Mouse (Mus musculus) hindbrain, embryonic 14.5 days (tissue): ENCODE measurements at regions not wholly inside any gene's neighbourhood (a gene's known extent, or its start where the extent isn't known, plus 50 kb on each side); places are given as distances from the start of the nearest gene placed in this dataset.

Experiments used
- ATAC-seq: fragments of 200-750 bp; cut with Nextera tagmentation; 2 replicates; pipeline ENCODE4 v1.8.0; 2017; ENCODE audit warnings: moderate number of reproducible peaks, mild to moderate bottlenecking, moderate TSS enrichment, moderate library complexity; ENCODE audit not compliant: low FRiP score
- DNase-seq: peaks from one replicate; pipeline ENCODE4 v3.0.0-alpha.2; 2015; ENCODE audit warnings: low spot score
- H3K27ac ChIP-seq: fragments of 300-500 bp; sonication (generic); 2 replicates; pipeline ENCODE4 v1.5.1; 2014; ENCODE audit warnings: mild to moderate bottlenecking, moderate library complexity
- H3K27me3 ChIP-seq: fragments of 300-500 bp; sonication (generic); 2 replicates; pipeline ENCODE4 v1.6.1; 2014; ENCODE audit warnings: mild to moderate bottlenecking, low read length, mixed read lengths; ENCODE audit not compliant: control insufficient read depth, insufficient read depth
- H3K36me3 ChIP-seq: fragments of 300-500 bp; sonication (generic); replicated peaks from 2 replicates; pipeline ENCODE4 v1.6.1; 2014; ENCODE audit not compliant: control insufficient read depth, insufficient read depth
- H3K4me1 ChIP-seq: fragments of 300-500 bp; sonication (generic); replicated peaks from 2 replicates; pipeline ENCODE4 v1.6.1; 2014; ENCODE audit warnings: antibody characterized with exemption, low read length, mixed read lengths; ENCODE audit not compliant: control insufficient read depth, insufficient read depth
- H3K4me2 ChIP-seq: fragments of 300-500 bp; sonication (generic); replicated peaks from 2 replicates; pipeline ENCODE4 v1.6.1; 2014; ENCODE audit warnings: mild to moderate bottlenecking, moderate library complexity
- H3K4me3 ChIP-seq: fragments of 300-500 bp; sonication (generic); replicated peaks from 2 replicates; pipeline ENCODE4 v1.5.1; 2014; ENCODE audit warnings: mild to moderate bottlenecking, low read length
- H3K9ac ChIP-seq: fragments of 300-500 bp; sonication (generic); 2 replicates; pipeline ENCODE4 v1.6.1; 2014
- H3K9me3 ChIP-seq: fragments of 300-500 bp; sonication (generic); 2 replicates; pipeline ENCODE4 v1.6.1; 2016; ENCODE audit warnings: low read length; ENCODE audit not compliant: control insufficient read depth
- WGBS: fragments of 180-500 bp; shearing (Covaris S2); extraction: QIAGEN DNeasy Blood & Tissue Kit; methylation state at CpG from one replicate; pipeline ENCODE4 v1.1.7; 2014; 5-methylcytosine and 5-hydroxymethylcytosine counted together

DNA sequence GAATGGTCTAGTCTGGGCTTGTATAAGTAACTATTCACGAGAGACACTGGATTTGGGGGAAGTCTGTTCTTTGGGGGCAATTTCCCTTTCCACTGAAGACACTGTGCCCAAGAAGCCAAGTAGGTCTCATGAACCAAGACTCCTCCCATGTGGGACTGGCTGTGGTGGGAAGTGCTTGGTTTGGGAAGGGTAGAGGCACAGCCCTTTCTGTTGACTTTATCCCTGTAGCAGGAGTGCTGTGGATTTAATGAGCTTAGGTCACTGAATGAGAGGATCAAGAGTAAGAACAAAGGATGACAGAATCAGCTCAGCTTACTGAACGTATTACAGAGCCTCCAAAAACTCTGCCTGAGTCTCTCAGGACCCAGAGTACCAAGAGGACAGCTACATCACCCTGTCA lies 124.2 kb downstream of the Lrrc30 start:
- 50% methylated on average over 2 of the region's 2 CpGs for WGBS
- Histone ChIP-seq H3K27ac (no peak overlapping the region), H3K4me2 (no peak overlapping the region), H3K27me3 (no peaks in the 10 kb centered on the region), H3K9ac (no peak overlapping the region), H3K4me3 (no peak overlapping the region), H3K4me1 (no peaks in the 10 kb centered on the region), H3K36me3 (no peaks in the 10 kb centered on the region), H3K9me3 (no peaks in the 10 kb centered on the region)
- ATAC-seq (no peak), DNase-seq (no peak)

DNA sequence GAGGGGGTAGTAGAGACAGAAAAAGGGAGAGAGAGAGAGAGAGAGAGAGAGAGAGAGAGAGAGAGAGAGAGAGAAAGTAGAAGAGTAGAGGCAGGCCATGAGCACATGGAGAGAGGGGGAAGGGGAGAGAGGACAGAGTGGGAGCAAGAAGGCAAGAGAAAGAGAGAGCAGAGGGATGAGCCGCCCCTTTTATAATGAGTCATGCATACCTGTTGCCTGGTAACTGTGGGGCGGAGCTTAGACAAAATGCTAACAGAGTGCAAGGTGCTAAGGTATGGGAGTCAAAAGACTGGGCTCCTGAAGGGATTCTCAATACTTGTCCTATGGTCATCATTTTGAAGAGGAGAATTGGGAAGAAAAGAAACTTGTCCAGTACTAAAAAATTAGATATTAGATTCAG lies 126.1 kb downstream of the Lrrc30 start:
- no peak overlapping the region for H3K4me2 ChIP-seq
- 56% methylated on average over 2 of the region's 2 CpGs for WGBS
- DNase-seq: no peak

DNA sequence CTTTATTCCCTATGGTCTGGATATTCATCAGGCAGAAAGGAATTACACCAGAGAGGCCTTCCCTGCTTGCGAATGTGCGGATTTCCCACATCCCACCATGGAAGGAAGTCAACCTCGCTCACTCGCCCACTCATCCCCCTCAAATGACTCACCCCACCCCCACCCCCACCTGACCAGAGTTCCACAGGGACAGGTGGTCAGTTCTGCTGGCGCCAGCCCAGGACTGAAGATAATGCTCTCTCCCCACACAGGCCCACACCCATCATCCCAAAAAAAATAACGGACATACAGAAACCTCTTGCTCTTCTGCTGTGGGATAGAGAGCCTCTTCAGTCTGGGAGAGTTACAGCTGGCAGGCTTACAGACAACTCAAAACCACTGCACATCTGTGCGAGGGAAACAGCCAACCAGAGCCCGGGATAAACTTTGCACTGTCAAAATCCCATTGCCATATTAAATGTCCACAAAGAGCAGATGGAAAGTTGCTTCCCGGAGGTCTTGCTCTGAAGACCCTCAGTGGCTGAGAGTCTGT lies 128.0 kb downstream of the Lrrc30 start:
- no peak for DNase-seq
- no peak overlapping the region for H3K27ac ChIP-seq
- H3K36me3 ChIP-seq: no peaks in the 10 kb centered on the region
- H3K4me3 ChIP-seq: no peak overlapping the region
- 86% methylated on average over 9 of the region's 9 CpGs for WGBS
- H3K9ac ChIP-seq: no peak overlapping the region
- no peak overlapping the region for H3K4me2 ChIP-seq
- peaks cover 7% of the 10 kb centered on the region; the same call in 1 of the 2 replicates for H3K4me1 ChIP-seq
- no peaks in the 10 kb centered on the region for H3K27me3 ChIP-seq
- H3K9me3 ChIP-seq: no peaks in the 10 kb centered on the region
- no peak for ATAC-seq

More for the DNA sequence above, 126.1 kb downstream of the Lrrc30 start:
- Histone ChIP-seq H3K27ac (no peak overlapping the region), H3K36me3 (no peaks in the 10 kb centered on the region), H3K4me1 (no peaks in the 10 kb centered on the region), H3K4me3 (no peak overlapping the region), H3K27me3 (no peaks in the 10 kb centered on the region), H3K9ac (no peak overlapping the region), H3K9me3 (no peaks in the 10 kb centered on the region)
- ATAC-seq: no peak

DNA sequence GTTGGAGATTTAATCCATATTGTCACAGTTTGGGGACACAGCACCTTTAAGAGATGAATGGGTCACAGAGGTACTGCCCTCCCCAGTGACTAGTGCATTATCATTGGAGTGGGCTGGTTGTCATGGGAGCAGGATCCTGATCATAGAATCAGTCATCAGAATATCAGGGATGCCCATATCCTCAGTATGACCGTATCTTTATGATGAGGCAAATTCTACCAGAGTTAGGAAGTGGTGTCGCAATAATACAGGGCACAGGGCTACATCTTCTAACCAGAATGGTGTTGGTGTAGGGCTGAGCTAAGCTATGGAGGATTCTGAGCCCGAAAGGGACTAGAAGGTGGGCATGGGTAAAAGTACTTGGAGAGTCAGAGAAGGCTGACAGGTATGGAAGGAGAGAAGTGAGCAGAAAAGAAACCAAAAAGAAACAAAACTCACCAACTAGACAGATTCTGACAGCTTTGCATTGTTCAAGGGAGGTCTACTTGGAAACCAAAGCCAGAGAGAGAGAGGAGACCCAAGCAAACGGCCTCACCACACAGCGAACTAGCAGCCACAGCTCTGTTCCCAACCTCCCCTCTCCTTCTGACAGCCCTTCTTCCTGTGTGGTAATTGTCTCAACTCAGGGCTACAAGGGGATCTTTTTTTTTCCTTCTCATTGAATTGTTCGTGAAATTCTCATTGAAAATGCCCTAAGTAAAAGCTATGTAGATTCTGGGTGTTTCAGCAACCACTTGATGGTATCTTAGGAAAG lies 129.2 kb downstream of the Lrrc30 start:
- no peak overlapping the region for H3K4me2 ChIP-seq
- 78% methylated on average over 6 of the region's 6 CpGs for WGBS

DNA sequence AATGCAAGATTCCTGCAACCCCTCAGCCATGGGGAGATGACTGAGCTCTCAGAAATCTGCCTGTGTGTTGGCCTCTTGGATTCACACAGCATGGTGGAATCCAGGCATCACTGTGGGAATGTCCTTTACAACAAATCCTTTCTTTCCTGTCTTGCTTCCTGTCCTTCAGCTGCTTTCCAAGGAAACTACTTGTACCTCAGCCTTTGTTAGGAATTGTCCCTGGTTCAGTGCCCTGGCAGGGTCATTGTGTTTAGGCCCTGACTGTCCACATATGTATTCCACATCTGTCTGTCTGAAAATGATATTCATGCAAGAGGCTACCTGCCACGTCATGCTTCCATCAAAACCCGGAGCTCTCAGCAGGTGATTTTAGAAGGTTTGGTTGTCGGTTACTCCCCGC lies 129.9 kb downstream of the Lrrc30 start:
- H3K9ac ChIP-seq: no peak overlapping the region
- no peaks in the 10 kb centered on the region for H3K27me3 ChIP-seq
- whole genome bisulfite sequencing: 76% methylated on average over 4 of the region's 4 CpGs
- H3K9me3 ChIP-seq: no peaks in the 10 kb centered on the region
- H3K4me1 ChIP-seq: peaks cover 7% of the 10 kb centered on the region; the same call in 1 of the 2 replicates
- DNase-seq (no peak), ATAC-seq (no peak)
- H3K27ac ChIP-seq: no peak overlapping the region
- H3K4me2 ChIP-seq: no peak overlapping the region
- H3K36me3 ChIP-seq: no peaks in the 10 kb centered on the region
- H3K4me3 ChIP-seq: no peak overlapping the region

More for the DNA sequence above, 129.2 kb downstream of the Lrrc30 start:
- ATAC-seq (no peak), DNase-seq (no peak)
- H3K9me3 ChIP-seq: no peaks in the 10 kb centered on the region
- no peaks in the 10 kb centered on the region for H3K36me3 ChIP-seq
- H3K4me3 ChIP-seq: no peak overlapping the region
- H3K9ac ChIP-seq: no peak overlapping the region
- H3K27ac ChIP-seq: no peak overlapping the region
- H3K4me1 ChIP-seq: peaks cover 7% of the 10 kb centered on the region; the same call in 1 of the 2 replicates
- no peaks in the 10 kb centered on the region for H3K27me3 ChIP-seq

DNA sequence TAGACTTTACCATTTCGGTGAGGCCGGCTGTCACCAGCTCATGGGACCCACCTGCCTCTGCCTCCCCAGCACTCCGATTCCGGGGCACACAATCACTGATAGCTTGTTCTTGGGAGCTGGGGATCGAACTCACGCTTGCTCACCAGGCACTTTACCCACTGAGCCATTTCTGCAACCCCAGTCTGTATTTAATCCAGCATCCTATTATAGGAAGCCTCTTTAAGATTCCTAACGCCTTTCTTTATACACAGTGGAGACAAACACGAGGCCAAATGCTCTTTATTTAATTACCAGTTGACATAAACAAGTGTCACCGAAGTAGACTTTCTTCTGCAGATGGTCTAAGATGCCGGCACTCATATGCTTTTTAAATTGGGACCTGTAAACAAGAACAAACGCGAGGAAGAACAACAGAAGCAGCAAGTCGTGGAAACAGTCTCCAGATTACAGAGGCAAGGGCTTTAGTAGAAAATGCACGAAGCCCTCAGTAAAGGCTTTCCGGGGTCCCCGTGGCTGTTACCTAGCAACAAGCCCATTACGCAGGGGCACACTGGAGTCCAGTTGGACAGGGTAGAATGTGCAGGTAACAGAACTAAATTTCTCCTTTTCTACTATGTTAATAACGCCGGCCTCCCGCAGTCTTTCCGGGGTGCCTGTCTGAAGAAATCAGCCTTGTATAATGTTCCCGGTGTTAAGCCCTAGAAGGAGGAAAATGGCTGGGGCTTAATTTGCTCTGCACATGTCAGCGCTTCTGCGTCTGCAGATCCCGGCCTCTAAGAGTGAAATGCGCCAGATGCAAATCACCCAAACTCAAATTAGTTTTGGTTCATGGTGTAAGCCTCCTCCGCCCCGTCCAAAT lies 132.5 kb downstream of the Lrrc30 start:
- peak; percentile 65 for DNase-seq
- 36% methylated on average over 28 of the region's 28 CpGs for WGBS
- Histone ChIP-seq H3K9me3 (no peaks in the 10 kb centered on the region), H3K4me3 (0 out of 2 replicates have a peak overlapping the region, but pooled peaks have one; percentile 1), H3K27ac (peak overlapping the region; percentile 56), H3K36me3 (no peaks in the 10 kb centered on the region), H3K4me2 (peak overlapping the region; percentile 41), H3K4me1 (peaks cover 7% of the 10 kb centered on the region; the same call in 1 of the 2 replicates), H3K9ac (no peak overlapping the region; the same call in 1 of the 2 replicates), H3K27me3 (no peaks in the 10 kb centered on the region)
- peak; percentile 71 for ATAC-seq

DNA sequence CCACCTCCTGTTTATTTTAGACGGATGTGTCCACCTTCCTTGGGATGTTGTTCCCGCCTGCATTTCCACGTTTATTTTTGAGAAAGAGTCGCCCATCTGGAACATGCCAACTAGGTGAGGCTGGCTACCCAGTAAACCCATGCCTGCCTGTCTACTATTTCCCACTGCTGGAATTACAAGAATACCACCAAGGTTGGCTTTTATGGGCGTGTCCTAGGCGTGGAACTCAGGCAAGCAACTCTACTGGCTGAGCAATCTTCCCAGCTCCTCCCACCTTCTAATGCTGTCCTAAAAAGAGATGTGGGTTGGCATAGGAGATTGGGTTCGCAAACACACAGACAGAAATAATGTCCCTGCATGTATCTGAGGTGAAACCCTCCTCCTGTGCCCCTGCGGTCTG lies 135.1 kb downstream of the Lrrc30 start:
- WGBS: 93% methylated on average over 8 of the region's 8 CpGs
- Histone ChIP-seq H3K9me3 (no peaks in the 10 kb centered on the region), H3K36me3 (no peaks in the 10 kb centered on the region), H3K4me1 (peaks cover 7% of the 10 kb centered on the region; the same call in 1 of the 2 replicates), H3K4me3 (no peak overlapping the region), H3K9ac (no peak overlapping the region), H3K4me2 (no peak overlapping the region), H3K27ac (no peak overlapping the region), H3K27me3 (no peaks in the 10 kb centered on the region)
- DNase-seq: no peak
- ATAC-seq: no peak

DNA sequence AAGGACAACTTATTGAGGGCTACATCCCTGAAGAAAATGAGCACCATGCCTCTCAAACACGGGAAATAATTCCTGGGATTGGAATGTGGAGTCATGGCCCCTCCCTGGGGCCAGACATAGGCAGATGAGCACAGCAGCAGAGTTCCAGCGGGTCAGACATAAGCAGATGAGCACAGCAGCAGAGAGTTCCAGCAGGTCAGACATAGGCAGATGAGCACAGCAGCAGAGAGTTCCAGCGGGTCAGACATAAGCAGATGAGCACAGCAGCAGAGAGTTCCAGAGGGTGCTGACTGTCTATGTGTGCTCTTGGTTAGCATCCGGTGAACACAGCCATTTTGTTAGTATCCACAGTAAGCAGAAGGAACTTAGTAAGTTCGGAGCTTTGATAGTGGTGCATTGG lies 126.2 kb upstream of the Ptprm start:
- no peaks in the 10 kb centered on the region for H3K27me3 ChIP-seq
- no peak overlapping the region for H3K4me2 ChIP-seq
- WGBS: 81% methylated on average over 5 of the region's 5 CpGs
- no peak overlapping the region for H3K27ac ChIP-seq
- H3K36me3 ChIP-seq: no peaks in the 10 kb centered on the region
- DNase-seq (no peak), ATAC-seq (no peak)
- H3K9me3 ChIP-seq: no peaks in the 10 kb centered on the region
- no peaks in the 10 kb centered on the region for H3K4me1 ChIP-seq
- no peak overlapping the region for H3K4me3 ChIP-seq
- no peak overlapping the region for H3K9ac ChIP-seq

DNA sequence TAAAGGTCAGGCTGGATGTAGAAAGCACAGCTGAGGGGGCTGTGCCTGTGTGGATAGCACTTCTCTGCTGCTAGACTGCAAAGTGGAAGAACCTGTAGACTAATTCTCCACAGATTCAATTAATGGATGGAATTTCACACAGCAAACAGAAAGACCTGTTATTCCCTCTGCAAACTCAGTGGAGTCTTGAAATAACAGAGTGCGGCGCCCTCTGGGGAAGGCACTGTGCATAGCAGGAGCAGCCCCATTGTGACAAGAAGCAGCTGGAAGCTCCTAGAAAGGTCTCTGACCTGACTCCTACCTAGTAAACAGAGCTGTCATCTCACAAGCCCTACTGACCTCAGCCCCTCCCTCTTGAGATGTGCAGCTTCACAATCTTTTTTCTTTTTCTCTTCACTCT lies 118.9 kb upstream of the Ptprm start:
- Histone ChIP-seq H3K4me1 (no peaks in the 10 kb centered on the region), H3K36me3 (no peaks in the 10 kb centered on the region), H3K27me3 (no peaks in the 10 kb centered on the region), H3K4me2 (no peak overlapping the region), H3K9ac (no peak overlapping the region), H3K27ac (no peak overlapping the region), H3K9me3 (no peaks in the 10 kb centered on the region), H3K4me3 (no peak overlapping the region)
- no peak for ATAC-seq
- 38% methylated on average over 2 of the region's 2 CpGs for WGBS
- DNase-seq: peak; percentile 78
